Mouse (Mus musculus): Measurements from ENCODE around the gene Gfod1.

- TF ChIP-seq ZNF384 (IDR thresholded peaks at IDR 0.05; ENCODE audit: low read depth, low read length): no peak
- no peak for TF ChIP-seq ZC3H11A (IDR thresholded peaks at IDR 0.05; ENCODE audit: borderline replicate concordance, low read depth, low read length)
- TF ChIP-seq HCFC1 (IDR thresholded peaks at IDR 0.05; ENCODE audit: borderline replicate concordance, insufficient read depth, low read length): no peak
- no peak for TF ChIP-seq MAFK (IDR thresholded peaks at IDR 0.05; ENCODE audit: insufficient read depth, low read depth, low read length)
- TF ChIP-seq CHD2 (IDR thresholded peaks at IDR 0.05; ENCODE audit: low read depth, low read length): no peak
These were observed 32.5 kb downstream of the Gfod1 start for GRCm38 (mm10) chr13:43271481-43271880.

Measured in ES-E14 (cell line).